Mouse (Mus musculus) right cerebral cortex, postnatal 25 days (tissue): ENCODE data around the gene Ulk4.

ENCODE experiments used
- DNase-seq: peaks from one replicate; pipeline ENCODE4 v3.0.0; 2022

Ulk4 gene

DNA sequence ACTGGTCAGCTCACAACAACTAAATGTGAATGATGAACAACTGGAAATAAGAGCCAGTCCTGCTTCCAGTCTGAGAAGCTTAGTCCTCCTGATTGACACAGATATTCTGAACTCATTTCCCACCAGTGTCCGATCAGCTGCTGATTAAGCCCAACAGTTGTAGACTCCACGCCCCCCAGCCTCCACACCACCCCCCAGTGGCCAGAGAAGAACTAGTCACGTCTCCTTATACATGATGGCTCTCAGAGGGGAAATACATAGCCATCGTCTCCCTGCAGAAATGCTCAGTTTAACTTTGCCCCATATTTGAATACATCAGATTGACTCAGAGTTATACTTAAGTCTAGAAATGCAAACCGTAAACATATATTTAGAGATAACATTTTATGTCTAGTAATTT lies 184.4 kb downstream of the Ulk4 start:
- no peak for DNase-seq

DNA sequence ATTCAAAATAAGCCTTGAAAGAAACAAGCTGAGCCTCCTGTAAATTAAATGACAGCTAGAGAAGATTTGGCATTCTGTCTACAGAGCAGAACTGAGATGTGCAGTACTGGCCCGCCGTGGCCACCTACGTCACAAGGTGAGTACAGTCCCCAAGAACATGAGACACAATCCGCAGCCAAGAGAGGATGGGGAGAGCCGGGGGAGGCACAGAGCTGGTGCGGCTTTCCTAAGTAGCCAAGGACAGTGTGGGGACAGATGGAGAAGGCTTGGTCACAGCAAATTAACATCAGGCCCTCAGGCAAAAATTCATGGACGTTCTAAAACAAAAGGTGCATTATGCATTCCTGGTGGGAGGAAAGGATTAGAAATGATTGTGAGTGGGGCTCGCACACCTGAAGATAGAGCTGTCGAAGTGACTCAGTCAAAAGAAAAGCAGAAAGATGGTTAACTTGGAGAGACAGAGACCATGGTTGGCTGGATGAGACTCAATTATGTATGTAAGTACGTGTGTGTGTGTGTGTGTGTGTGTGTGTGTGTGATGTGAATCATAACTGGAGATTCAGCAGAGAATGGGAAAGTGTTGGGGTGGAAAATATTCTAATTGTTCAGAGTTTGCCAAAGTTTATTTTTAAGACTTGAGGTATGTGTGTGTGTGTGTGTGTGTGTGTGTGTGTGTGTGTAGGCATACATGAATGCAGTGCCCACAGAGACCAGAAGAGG lies 185.8 kb downstream of the Ulk4 start:
- DNase-seq, result peak; percentile 54

DNA sequence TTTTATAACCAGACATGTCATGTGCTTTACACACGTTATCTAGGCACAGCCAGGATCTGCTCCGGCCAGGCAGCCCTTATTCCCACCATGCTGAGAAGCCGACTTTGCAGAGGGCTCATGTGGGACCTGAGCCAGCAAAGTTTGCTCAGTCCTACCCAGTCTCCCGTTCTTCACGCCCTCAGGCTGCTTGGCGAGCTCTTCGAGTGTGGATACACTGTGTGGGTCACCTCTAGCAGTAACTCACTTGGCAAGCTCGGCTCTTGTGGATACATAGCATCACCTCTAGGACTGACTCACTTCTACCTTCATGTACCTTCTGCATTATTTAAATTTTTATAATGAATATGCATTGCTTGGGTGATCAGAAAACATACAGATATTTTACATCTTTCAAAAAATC lies 189.3 kb downstream of the Ulk4 start:
- DNase-seq, result no peak

DNA sequence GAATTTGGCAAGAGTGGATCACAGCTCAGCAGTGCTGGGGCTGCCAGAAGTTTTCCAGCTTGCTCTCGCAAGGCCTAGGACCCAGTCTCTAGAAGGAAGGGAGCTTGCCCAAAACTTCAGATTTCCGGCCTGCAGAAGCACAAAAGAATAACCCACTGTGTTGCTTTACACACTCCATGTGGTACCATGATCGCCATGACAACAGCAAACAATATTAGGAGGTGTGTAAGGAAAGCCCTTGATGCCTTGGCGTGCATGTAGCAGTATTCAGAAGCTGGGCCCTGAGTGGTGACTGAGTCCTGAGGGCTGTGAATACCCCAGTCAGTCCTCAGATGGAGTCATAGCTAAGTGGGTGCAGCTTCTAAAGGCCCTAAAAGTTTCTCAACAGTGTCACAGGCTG lies 192.8 kb downstream of the Ulk4 start:
- DNase-seq, result no peak

DNA sequence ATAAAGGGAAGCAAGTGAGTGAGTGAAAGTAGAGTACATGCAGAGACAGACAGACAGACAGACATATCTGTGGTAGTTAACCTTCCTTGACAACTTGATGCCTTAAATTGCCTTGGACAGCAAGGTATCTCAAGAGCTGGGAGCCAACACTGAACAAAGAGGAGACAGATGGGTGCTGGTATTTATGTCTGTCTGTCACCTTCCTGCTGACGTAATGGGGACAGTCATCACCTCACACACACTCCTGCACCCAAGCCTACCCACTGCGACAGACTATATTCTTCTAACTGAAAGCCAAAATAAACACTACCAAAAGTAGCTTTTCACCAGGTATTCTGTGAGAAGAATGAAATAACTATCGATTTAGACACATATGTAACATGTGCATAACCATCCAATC lies 196.2 kb downstream of the Ulk4 start:
- DNase-seq, result no peak

DNA sequence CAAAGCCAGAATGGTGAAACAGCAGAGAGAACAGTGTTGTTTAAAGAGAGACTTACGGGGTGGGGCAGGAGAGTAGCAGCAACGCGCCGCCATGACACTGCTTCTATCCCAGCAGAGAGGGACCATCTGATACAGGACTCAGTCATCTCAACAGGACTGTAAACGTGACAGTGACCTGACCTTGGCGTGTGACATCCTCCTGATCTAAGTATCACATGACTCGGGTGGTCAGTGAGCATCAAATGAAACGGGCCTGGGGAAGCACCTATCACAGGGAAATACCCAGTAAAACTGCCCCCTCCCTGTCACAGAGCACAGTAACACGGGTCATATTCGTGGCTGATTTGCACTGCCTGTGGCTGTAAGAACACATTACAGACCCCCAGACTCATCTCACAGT lies 196.6 kb downstream of the Ulk4 start:
- DNase-seq, result no peak

DNA sequence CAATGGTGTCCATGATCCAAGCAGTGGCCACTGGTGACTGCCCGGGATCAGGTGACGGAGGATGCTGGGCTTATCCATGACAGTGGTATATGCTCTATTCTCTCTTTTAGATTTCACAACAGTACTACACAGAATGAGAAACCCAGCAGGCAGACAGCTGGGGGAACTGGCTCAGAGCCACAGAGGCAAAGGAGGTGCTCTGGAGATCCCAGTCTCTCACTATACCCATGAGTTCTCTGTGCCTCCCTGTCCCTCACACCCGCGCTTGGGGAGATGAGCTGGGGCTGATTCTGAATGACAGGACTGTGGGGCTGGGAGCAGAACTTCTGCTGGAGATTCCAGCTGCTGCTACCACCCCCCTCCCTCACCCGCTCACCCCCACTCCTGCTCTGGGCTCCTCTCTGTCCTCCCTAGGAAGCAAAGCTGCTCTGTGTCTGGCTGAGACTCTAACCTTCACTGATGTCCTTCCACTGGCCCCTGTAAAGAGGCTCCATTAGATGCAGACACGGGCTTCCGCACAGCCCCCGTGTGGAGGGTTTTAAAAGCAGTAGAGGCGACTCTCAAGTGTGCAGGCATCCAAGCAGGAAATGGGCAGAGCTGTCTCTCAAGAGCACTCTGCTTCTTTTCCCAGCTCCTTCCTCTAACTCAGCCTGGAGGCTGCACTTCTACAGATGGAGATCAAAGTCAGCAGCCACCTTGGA lies 197.5 kb downstream of the Ulk4 start:
- no peak for DNase-seq

DNA sequence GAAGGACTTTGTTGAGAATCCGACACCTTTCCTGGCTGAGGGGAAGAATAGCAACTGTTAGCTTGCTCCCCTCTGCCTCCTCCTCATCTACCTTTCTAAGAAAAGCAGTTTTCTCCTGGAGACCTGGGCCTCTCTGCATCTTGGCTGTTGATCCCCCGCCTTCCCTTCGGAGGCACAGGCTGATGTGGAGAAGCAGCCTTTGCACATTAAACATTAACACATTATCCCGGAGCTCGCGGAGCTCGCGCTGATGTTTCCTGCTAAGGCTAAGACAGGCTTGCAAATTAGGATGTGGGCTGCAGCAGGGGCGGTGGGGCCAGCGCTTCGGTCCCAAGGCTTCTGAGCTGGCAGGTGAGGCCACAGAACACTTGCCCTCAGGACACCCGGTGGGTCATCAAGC lies 200.7 kb downstream of the Ulk4 start:
- peak; percentile 43 for DNase-seq

DNA sequence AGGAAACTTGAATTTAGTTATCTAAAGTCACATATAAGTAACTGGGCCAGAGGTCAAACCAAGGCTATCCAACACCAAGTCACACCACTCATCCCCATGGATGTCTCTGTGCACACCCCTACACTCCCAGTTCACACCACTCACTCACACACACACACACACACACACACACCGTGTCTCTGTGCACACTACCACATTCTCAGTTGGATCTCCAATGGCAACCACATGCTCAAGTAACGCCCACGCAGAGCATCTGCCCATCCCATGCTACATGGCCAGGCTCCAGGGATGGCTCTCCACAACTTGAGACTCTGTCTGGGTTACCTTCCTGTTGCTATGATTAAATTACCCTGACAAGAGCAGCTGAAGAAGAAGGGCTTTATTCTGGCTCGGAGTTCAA lies 201.8 kb downstream of the Ulk4 start:
- DNase-seq, result peak; percentile 81

DNA sequence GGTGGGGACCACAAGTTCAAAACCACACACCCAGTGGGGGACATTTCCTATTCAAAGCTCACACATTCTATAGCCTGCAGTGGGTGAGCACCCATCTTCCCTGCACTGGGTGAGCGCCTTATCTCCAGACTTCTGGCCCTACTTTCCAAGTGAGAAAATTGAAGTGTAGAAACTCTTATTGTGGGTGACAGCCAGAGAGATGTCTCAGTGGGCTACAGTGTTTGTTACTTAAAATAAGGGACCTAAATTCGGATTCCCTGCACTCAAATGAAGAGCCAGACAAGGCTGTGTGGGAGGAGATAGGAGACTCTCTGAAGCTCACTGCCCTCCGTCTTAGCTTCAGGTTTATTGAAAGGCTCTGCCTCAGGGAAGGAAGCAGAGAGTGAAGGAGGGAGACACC lies 202.3 kb downstream of the Ulk4 start:
- no peak for DNase-seq

DNA sequence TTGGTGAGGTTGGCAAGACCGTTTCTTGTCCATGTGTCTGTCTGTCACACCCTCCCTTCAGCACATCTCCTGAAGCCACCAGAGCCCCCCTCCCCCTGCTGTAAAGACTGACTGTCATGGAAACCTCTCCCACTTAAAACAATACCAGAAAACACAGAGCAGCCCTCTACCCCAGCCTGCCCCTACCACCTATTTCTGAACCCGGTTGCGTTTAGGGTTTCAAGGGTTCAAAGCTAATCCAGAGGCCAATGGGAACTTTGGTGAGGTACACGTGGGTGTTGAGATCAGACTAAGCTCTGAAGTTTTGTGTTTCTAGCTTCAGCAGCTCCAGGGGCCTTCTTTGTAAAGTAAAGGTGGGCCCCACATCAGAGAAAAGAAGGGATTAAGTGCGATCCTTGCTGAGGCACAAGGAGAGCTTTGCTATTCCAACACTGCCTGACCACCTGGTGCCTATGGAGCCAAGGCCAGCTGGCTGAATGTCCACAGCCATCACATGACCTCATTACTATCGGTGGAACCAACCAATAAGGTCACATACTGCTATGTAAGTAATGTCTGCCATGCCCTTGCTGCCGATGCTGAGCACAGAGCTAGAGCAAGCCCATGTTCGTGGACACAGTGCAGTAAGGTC lies 204.8 kb downstream of the Ulk4 start:
- no peak for DNase-seq

DNA sequence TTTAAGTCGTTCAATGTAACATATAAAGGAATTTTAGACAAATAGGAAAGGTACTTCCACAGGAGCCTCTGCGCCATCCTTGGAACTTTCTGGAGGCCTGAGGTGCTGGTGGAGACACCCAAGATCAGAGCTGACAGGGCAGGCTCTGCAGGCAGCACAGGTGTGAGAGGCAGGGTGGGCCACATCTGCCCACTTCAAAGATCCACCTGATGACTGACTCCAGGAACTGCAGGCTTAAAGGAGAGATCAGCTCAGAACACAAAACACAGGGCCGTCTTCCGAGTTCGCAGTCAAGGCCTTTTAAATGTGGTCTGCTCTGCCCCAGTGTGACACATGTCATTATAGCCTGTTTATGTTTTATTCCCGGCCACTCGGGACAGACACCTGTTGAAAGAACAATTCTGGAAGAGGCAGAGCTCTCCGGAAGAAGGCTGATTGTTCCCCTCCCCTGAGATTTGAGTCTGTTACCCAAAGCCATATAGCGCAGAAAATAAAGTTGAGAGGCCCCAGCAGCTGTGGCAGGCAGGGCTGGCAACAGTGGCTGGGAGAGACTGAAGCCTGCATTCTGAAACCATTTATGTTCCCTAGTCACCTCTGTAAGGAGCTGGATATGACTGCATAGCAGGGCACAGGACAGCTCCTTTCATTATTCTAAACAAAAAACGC lies 205.4 kb downstream of the Ulk4 start:
- DNase-seq, result no peak

DNA sequence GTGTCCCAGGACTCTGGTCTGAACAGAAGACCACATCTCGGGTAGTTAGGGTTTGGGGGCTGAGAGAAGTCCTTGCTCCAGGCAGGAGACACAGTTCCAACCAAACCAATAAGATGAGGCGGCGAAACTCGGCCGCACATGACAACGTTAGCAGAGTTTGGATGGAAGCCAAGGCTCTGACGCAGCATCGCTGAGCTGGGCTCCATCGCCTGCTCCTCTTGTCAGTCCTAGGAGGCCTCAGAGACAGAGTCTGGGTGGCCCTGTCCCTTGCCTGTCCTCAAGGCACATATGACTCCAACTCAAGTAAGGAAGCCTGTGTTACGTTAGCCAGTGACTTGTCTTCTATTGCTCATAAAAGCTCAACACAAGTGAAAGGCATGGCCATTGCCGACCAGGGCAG lies 205.9 kb downstream of the Ulk4 start:
- DNase-seq, result no peak

DNA sequence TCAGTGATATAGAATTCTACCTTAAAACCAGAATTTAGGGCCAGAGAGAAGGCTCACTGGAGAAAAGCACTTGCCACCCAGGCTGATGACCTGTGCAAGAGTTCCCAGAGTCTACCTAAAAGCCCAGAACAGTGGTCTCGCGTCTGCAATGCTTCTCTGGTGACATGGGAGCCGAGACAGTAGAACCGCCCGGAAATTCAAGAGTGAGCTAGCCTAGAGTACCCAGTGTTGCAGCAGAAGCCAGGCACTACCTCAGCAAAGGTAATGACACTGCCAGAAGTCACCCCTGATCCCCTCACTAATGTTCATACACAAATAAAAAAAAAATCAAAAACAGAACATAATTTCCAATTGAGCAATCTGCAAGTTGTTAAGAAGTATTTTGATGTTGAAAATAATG lies 208.9 kb downstream of the Ulk4 start:
- DNase-seq, result no peak

DNA sequence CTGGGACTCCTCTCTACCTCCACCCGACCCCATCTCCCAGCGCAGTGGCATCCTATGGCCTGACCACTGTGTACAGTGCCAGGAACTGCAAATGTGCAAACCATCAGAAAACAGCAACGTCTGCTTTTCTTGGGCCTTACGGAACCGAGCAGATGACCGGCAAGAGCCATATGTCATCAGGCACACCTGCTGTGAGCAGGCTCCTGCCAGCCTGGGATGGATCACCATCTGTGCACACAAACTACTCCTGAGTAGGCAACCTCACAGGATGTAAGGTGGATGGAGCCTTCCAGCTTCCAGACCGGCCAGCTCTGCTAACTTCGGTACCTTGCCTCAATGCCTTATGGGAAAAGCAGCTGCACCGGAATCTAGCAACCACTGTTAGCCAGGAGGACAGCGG lies 210.0 kb downstream of the Ulk4 start:
- peak; percentile 36 for DNase-seq

DNA sequence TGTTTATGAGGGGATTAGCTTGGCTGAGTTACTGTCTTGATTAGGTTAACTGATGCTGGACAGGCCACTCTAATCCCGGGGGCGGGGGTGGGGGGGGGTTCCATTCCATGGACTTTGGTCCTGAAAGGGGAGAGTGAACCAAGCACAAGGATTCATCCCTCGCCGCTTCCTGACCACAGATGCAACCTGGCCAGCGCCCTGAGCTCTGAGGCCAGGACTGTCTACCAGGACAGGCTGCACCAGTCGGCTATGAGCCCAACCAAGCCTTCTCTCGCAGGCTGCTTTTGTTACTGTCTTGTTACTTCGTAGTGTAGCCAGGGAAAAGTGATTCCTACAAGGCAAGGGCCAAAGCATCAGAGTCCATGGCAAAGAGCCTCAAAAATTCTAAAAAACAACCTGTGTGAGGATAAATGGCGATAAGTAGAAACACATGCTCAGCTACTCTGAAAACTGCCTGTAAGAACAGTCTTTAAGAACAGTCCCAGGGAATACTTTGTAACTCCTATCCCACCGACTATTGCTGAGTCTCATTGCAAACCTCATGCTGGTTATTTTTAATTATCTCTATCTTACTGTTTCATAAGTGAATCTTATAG lies 211.5 kb downstream of the Ulk4 start:
- no peak for DNase-seq

DNA sequence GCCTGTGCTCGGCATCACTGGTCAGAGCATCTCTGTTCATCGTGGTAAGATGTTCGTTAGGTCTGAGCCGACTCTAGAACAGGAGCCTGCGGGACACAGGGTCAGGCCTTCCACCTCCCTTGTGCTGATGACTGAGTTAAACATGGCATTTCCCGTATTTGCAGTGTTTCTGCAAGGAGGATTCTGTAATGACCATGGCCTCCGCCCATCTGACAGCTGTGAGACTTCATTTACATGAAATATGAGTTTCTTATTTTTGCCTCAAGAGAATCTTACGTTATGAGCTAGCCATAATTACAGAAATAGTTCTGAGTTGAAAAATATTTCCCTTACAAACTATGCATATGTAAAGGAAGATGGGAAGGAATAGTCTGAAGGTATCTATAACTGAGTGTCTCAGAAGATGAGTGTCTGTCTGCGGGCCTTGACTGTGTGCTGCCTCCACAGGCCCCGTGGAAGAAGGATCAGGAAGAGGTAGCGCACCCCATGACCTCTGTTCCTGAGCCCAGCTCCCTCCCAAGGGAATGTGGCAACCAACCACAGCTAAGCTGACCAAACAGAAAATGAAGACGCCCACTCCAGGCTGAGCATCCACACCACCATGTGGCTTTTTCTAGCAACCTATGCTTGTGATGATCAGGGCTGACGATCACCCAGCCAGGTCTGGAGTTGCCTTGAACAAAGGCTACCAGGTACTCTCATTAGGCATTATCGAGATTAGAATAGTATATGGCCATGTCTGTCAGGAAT lies 212.2 kb downstream of the Ulk4 start:
- DNase-seq, result no peak

DNA sequence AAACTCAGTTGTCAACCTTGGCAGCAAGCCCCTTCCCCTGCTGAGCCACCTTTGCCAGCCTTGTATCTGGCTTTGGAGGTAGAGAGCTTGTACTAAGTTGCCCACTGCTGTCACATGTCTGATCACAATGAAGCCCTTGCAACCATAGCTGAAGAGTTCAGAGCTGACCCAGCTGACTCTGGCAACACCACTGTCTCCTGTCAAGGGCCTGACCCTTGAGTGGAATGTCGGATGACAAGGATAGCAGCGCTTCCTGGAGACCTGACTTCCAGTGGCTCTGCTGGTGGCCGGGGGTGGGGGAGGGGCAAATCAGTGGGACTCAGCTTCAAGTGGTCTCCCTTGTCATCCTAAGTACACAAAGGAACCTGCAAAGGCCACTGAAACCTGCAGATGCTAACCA lies 214.3 kb downstream of the Ulk4 start:
- no peak for DNase-seq

DNA sequence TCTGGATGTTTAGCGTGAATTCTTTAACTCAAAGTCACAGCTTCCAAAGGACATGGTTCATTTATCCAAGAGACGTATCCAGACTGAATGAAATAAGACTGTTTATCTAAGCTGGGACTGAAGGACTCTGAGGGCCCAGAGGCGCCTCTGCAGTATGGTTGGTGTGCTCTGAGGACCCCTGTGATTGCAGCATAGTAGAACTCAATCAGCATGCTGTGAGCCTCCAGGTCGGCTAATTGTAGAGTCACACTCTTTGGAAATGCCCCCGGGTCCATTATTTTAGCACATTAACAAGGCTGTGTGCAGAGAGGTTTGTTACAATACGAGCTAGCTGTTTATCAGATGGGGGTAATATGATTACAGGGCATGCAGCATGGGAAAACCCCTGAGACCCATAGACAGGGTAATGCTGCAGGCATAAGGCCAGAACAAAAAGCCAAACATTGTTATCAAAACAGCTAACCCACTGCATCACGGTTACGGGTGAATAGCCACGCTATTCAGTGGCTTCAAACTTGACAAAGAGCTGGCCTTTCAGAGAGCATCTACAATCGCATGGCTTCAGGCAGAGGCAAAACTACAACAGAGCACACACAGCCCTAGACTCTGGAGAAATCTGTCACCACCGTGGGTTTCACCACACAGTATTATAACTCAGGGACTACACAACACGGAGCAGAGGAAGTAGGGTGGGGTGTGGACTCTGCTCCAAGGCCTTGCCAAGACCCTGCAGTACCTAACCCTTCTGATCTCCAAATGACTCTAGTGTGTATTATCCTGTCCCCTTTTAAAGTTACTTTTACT lies 215.0 kb downstream of the Ulk4 start:
- DNase-seq, result no peak

DNA sequence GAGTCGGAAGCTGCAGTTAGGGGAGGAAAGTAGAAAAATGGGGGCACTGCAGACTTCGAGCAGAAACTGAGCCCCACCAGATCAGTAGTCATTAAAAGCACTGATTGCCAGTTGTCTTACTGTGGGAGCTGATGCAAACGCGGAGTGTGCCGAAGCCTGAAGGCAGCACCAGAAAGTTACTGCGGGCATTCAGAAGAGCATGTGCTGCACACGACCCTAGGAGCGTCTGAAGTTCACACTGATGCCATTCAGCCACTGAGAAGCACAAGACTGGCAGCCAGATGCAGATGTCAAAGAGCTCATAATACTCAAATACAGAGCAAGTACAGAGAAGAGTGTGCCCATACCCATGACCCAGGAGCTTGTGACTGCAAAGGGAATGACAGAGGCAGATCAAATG lies 216.7 kb downstream of the Ulk4 start:
- DNase-seq, result no peak

DNA sequence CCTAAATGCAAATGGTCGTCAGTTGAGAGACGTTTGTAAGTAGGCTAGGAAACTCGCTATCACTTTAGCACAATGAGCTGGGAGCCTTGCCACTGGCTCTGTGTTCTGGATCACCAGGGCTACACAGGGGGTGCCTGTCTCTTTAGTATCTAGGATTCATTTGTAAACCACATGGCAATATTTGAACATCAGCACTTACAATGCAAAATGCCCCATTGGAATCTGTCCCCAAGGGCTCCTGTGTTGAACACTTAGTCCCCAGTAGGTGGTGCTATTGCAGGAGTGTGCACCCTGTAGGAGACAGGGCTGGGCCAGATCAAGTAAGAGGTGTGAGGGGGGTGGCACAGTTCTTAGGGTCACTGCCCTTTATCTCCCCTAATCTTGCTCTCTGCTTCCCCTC lies 217.7 kb downstream of the Ulk4 start:
- no peak for DNase-seq

DNA sequence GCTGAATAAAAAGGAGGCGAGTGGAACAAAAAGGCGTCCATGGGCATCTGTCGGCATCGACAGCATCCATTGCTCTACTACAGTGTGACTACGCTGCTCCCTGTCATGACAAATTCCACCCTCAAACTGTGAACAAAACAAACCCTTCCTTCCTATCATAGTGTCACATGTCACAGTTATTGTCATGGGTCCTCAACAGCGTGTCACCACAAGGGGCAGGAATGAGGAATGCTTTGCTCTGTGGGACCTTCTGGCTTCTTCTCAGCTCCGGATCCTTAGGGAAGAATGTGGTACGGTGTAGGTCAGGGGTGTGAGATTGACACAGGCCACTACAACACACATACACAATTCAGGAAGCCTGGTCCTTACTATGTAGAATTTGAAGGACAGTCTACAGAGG lies 218.5 kb downstream of the Ulk4 start:
- no peak for DNase-seq
